Mouse (Mus musculus): ENCODE measurements around the gene Sfn. TPM values are rescaled to one million over a fixed set of nuclear protein-coding genes. Genes with fewer than 3 reads are reported as not detected.

Sfn gene
- polyA plus RNA-seq, 1 experiment from 2014 or later: 0.40 TPM

GRCm38 (mm10) chr4:133553448-133554330 lies 48.3 kb downstream of the Sfn start:
- TF ChIP-seq EP300 (IDR thresholded peaks at IDR 0.05; ENCODE audit: low read depth) (no peak), CTCF (IDR thresholded peaks at IDR 0.05; ENCODE audit: low read depth) (no peak)
- H3K4me1 ChIP-seq (ENCODE audit: insufficient read depth): peaks cover 25% of the 10 kb centered on the region
- H3K27ac ChIP-seq (ENCODE audit: low read depth): peak overlapping the region; percentile 80
- DNase-seq: no peak
- no peaks in the 10 kb centered on the region for H3K36me3 ChIP-seq (replicated peaks; ENCODE audit: insufficient read depth, low read length)
- no peaks in the 10 kb centered on the region for H3K27me3 ChIP-seq (ENCODE audit: insufficient read depth, low read length)
- H3K4me3 ChIP-seq (ENCODE audit: low read depth, low read length): peak overlapping the region; percentile 29
- peak overlapping the region; percentile 61 for H3K4me2 ChIP-seq (ENCODE audit: low read depth, low read length)
- WGBS (ENCODE audit: insufficient replicate concordance): 40% methylated on average over 19 of the region's 19 CpGs
- ATAC-seq: no peak
- no peaks in the 10 kb centered on the region for H3K9me3 ChIP-seq (ENCODE audit: low read length)
- H3K9ac ChIP-seq (replicated peaks): peak overlapping the region; percentile 55

- H3K4me3 ChIP-seq (ENCODE audit: low read depth, low read length): peak within 1 kb of the TSS; percentile 29
- peak; percentile 6 for ATAC-seq
Observed at GRCm38 (mm10) chr4:133552768-133553447, 49.1 kb downstream of the Sfn start, which contains the start of gene Nr0b2. Nr0b2 (plus strand) TSS chr4:133553376.

GRCm38 (mm10) chr4:133552029-133552428 lies 49.9 kb downstream of the Sfn start:
- Histone ChIP-seq H3K4me1 (ENCODE audit: insufficient read depth) (peaks cover 25% of the 10 kb centered on the region), H3K9ac (replicated peaks) (no peak overlapping the region), H3K4me3 (ENCODE audit: low read depth, low read length) (no peak overlapping the region), H3K27ac (ENCODE audit: low read depth) (peak overlapping the region; percentile 62; the same call in 1 of the 2 replicates), H3K4me2 (ENCODE audit: low read depth, low read length) (no peak overlapping the region), H3K27me3 (ENCODE audit: insufficient read depth, low read length) (no peaks in the 10 kb centered on the region), H3K36me3 (replicated peaks; ENCODE audit: insufficient read depth, low read length) (no peaks in the 10 kb centered on the region), H3K9me3 (ENCODE audit: low read length) (no peaks in the 10 kb centered on the region)
- no peak for DNase-seq
- no peak for TF ChIP-seq EP300 (IDR thresholded peaks at IDR 0.05; ENCODE audit: low read depth)
- no peak for TF ChIP-seq CTCF (IDR thresholded peaks at IDR 0.05; ENCODE audit: low read depth)
- 73% methylated on average over 1 of the region's 1 CpGs for WGBS (ENCODE audit: insufficient replicate concordance)
- no peak for ATAC-seq

More at GRCm38 (mm10) chr4:133552768-133553447, 49.1 kb downstream of the Sfn start, which contains the start of gene Nr0b2:
- Histone ChIP-seq H3K27me3 (ENCODE audit: insufficient read depth, low read length) (no peaks in the 10 kb centered on the region), H3K4me1 (ENCODE audit: insufficient read depth) (peaks cover 25% of the 10 kb centered on the region), H3K27ac (ENCODE audit: low read depth) (peak within 1 kb of the TSS; percentile 80), H3K9ac (replicated peaks) (peak within 1 kb of the TSS; percentile 55), H3K4me2 (ENCODE audit: low read depth, low read length) (peak within 1 kb of the TSS; percentile 61), H3K36me3 (replicated peaks; ENCODE audit: insufficient read depth, low read length) (no peaks in the 10 kb centered on the region), H3K9me3 (ENCODE audit: low read length) (no peaks in the 10 kb centered on the region)
- WGBS (ENCODE audit: insufficient replicate concordance): 34% methylated on average over 10 of the region's 10 CpGs
- DNase-seq: peak; percentile 75
- TF ChIP-seq CTCF (IDR thresholded peaks at IDR 0.05; ENCODE audit: low read depth): no peak
- no peak; the same call in 1 of the 2 replicates for TF ChIP-seq EP300 (IDR thresholded peaks at IDR 0.05; ENCODE audit: low read depth)

Small RNA genes lying within 50 kb of the gene (microRNA-seq; reads per million reads assigned to microRNA genes)
- not detected for gene Gm23158

Other genes starting within 250 kb of the Sfn start
- gene Wdtc1, start 248.7 kb downstream of the Sfn start, polyA plus RNA-seq (2015; fragmentation: Nextera tagmentation; extraction: Ambion mirVana): 5.3 and 5.5 TPM in 2 replicates
- 1.8 TPM in 2 replicates for gene Slc9a1, start 232.5 kb downstream of the Sfn start, polyA plus RNA-seq (2015; fragmentation: Nextera tagmentation; extraction: Ambion mirVana)
- 0.07 and 0.08 TPM in 2 replicates for gene Tent5b, start 122.0 kb downstream of the Sfn start, polyA plus RNA-seq (2015; fragmentation: Nextera tagmentation; extraction: Ambion mirVana)
- 0.34 TPM in 1 of 2 replicates, not detected in the other for gene Trnp1, start 103.6 kb downstream of the Sfn start, polyA plus RNA-seq (2015; fragmentation: Nextera tagmentation; extraction: Ambion mirVana)
- gene Kdf1, start 83.2 kb downstream of the Sfn start, polyA plus RNA-seq (2015; fragmentation: Nextera tagmentation; extraction: Ambion mirVana): 5.5 and 5.9 TPM in 2 replicates
- gene Nudc, start 56.2 kb downstream of the Sfn start, polyA plus RNA-seq (2015; fragmentation: Nextera tagmentation; extraction: Ambion mirVana): 118 and 129 TPM in 2 replicates
- 32.7 and 44.1 TPM in 2 replicates for gene Nr0b2, start 48.8 kb downstream of the Sfn start, polyA plus RNA-seq (2015; fragmentation: Nextera tagmentation; extraction: Ambion mirVana)
- 4.5 and 5.3 TPM in 2 replicates for gene Gpatch3, start 27.4 kb downstream of the Sfn start, polyA plus RNA-seq (2015; fragmentation: Nextera tagmentation; extraction: Ambion mirVana)
- gene Gpn2, start 17.8 kb downstream of the Sfn start, polyA plus RNA-seq (2015; fragmentation: Nextera tagmentation; extraction: Ambion mirVana): 10.2 and 10.9 TPM in 2 replicates
- 2.1 and 2.6 TPM in 2 replicates for gene Zdhhc18, start 48.0 kb upstream of the Sfn start, polyA plus RNA-seq (2015; fragmentation: Nextera tagmentation; extraction: Ambion mirVana)
- 5.2 and 5.9 TPM in 2 replicates for gene Pigv, start 70.5 kb upstream of the Sfn start, polyA plus RNA-seq (2015; fragmentation: Nextera tagmentation; extraction: Ambion mirVana)
- gene Arid1a, start 154.6 kb upstream of the Sfn start, polyA plus RNA-seq (2015; fragmentation: Nextera tagmentation; extraction: Ambion mirVana): 6.1 and 6.2 TPM in 2 replicates

All from liver, postnatal 0 days (tissue).